Mouse (Mus musculus) intestine, embryonic 14.5 days (tissue): ENCODE measurements around the gene Zyg11a. TPM values are rescaled to one million over a fixed set of nuclear protein-coding genes. Genes with fewer than 3 reads are reported as not detected.
"Not testable (repeated sequence)": the region's sequence is repeated elsewhere in the genome, so short reads cannot be mapped to it uniquely, and the experiment has no call there.

Source experiments
- ATAC-seq: fragments of 200-750 bp; cut with Nextera tagmentation; replicated peaks from 2 replicates; pipeline ENCODE4 v1.8.0; 2017; ENCODE audit warnings: low read depth, moderate number of reproducible peaks, moderate TSS enrichment, moderate library complexity; ENCODE audit not compliant: low FRiP score, low TSS enrichment
- DNase-seq: peaks from one replicate; pipeline ENCODE4 v3.0.0-alpha.2; 2018; ENCODE audit warnings: low spot score
- H3K27ac ChIP-seq: fragments of 300-500 bp; sonication (generic); 2 replicates; pipeline ENCODE4 v1.5.1; 2014; ENCODE audit warnings: low read depth, mild to moderate bottlenecking, control low read depth
- H3K27me3 ChIP-seq: fragments of 300-500 bp; sonication (generic); replicated peaks from 2 replicates; pipeline ENCODE4 v1.6.1; 2014; ENCODE audit warnings: low read length, control low read depth; ENCODE audit not compliant: control insufficient read depth, insufficient read depth
- H3K36me3 ChIP-seq: fragments of 300-500 bp; sonication (generic); 2 replicates; pipeline ENCODE4 v1.6.1; 2014; ENCODE audit warnings: low read length, control low read depth; ENCODE audit not compliant: control insufficient read depth, insufficient read depth
- H3K4me1 ChIP-seq: fragments of 300-500 bp; sonication (generic); replicated peaks from 2 replicates; pipeline ENCODE4 v1.6.1; 2014; ENCODE audit warnings: low read length, control low read depth, mixed read lengths; ENCODE audit not compliant: control insufficient read depth, insufficient read depth
- H3K4me2 ChIP-seq: fragments of 300-500 bp; sonication (generic); 2 replicates; pipeline ENCODE4 v1.6.1; 2014; ENCODE audit warnings: low read length
- H3K4me3 ChIP-seq: fragments of 300-500 bp; sonication (generic); 2 replicates; pipeline ENCODE4 v1.5.1; 2014; ENCODE audit warnings: low read depth, low read length, control low read depth, mixed read lengths
- H3K9ac ChIP-seq: fragments of 300-500 bp; sonication (generic); 2 replicates; pipeline ENCODE4 v1.6.1; 2014; ENCODE audit warnings: mild to moderate bottlenecking, low read length
- H3K9me3 ChIP-seq: fragments of 300-500 bp; sonication (generic); 2 replicates; pipeline ENCODE4 v1.6.1; 2016; ENCODE audit warnings: low read length, control low read depth; ENCODE audit not compliant: control insufficient read depth
- WGBS: fragments of 180-500 bp; shearing (Covaris S2); extraction: QIAGEN DNeasy Blood & Tissue Kit; methylation state at CpG from one replicate; pipeline ENCODE4 v1.1.7; 2014; 5-methylcytosine and 5-hydroxymethylcytosine counted together
- polyA plus RNA-seq: library from polyadenylated mRNA; unstranded; fragments of >200 nt; fragmentation: Nextera tagmentation; extraction: Ambion mirVana; gene quantifications from 2 replicates; pipeline ENCODE4 v1.2.1, GENCODE M21; 2014

Zyg11a gene
- polyA plus RNA-seq, 1 experiment from 2014 or later: 0.12 TPM

- H3K36me3 ChIP-seq: no peaks in the 10 kb centered on the region
- no peak within 1 kb of the TSS for H3K27ac ChIP-seq
- no peaks in the 10 kb centered on the region for H3K9me3 ChIP-seq
- peak within 1 kb of the TSS; percentile 97 for H3K4me2 ChIP-seq
- ATAC-seq (peak; percentile 78), DNase-seq (peak; percentile 86)
- H3K27me3 ChIP-seq: no peaks in the 10 kb centered on the region
- 1% methylated on average over 43 of the region's 43 CpGs for WGBS
- H3K9ac ChIP-seq: peak within 1 kb of the TSS; percentile 64
- H3K4me3 ChIP-seq: peak within 1 kb of the TSS; percentile 69
- H3K4me1 ChIP-seq: no peaks in the 10 kb centered on the region
Observed at GRCm38 (mm10) chr4:108165152-108165895, 52.5 kb downstream of the Zyg11a start, which contains the start of gene Echdc2. Echdc2 (plus strand) TSS chr4:108165437.

GRCm38 (mm10) chr4:108163291-108163690 lies 54.6 kb downstream of the Zyg11a start:
- Histone ChIP-seq H3K4me3 (no peak overlapping the region), H3K9ac (no peak overlapping the region), H3K36me3 (no peaks in the 10 kb centered on the region), H3K9me3 (no peaks in the 10 kb centered on the region), H3K4me2 (no peak overlapping the region), H3K4me1 (no peaks in the 10 kb centered on the region), H3K27ac (no peak overlapping the region), H3K27me3 (no peaks in the 10 kb centered on the region)
- ATAC-seq (no peak), DNase-seq (no peak)
- WGBS: 80% methylated on average over 3 of the region's 3 CpGs

GRCm38 (mm10) chr4:108161936-108162335 lies 55.9 kb downstream of the Zyg11a start:
- 91% methylated on average over 8 of the region's 8 CpGs for WGBS

GRCm38 (mm10) chr4:108155141-108155540 lies 62.7 kb downstream of the Zyg11a start:
- H3K4me2 ChIP-seq, ATAC-seq, H3K27me3 ChIP-seq, DNase-seq, H3K36me3 ChIP-seq, H3K9ac ChIP-seq, H3K4me3 ChIP-seq, H3K4me1 ChIP-seq, H3K27ac ChIP-seq, H3K9me3 ChIP-seq: not testable (repeated sequence)
- 88% methylated on average over 1 of the region's 1 CpGs for WGBS

More at GRCm38 (mm10) chr4:108161936-108162335, 55.9 kb downstream of the Zyg11a start:
- no peak overlapping the region for H3K4me3 ChIP-seq
- DNase-seq: no peak
- no peaks in the 10 kb centered on the region for H3K4me1 ChIP-seq
- H3K4me2 ChIP-seq: no peak overlapping the region
- H3K27ac ChIP-seq: no peak overlapping the region
- H3K9ac ChIP-seq: no peak overlapping the region
- no peaks in the 10 kb centered on the region for H3K36me3 ChIP-seq
- H3K27me3 ChIP-seq: no peaks in the 10 kb centered on the region
- no peaks in the 10 kb centered on the region for H3K9me3 ChIP-seq
- no peak for ATAC-seq

DNA sequence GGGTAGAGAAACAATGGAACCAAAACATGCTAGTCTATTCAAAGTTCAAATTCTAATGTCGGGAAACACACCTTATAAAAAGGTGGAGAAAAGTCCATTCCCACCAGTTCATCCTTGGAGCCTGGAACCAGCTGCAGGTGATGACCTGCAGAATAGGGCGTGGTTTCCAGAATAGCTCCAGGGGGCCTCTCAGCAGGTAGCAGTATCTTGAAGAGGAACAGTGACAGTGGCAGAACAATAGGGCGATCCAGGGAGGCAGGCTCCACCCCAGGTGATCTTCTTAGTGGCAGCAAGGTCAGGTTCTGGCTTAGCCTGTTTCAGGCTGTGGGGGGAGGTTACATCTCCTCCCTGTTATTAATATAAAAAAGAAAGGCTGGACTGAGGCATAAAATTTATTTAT lies 72.3 kb downstream of the Zyg11a start:
- H3K9me3 ChIP-seq, H3K4me3 ChIP-seq, H3K36me3 ChIP-seq, ATAC-seq, H3K27ac ChIP-seq, H3K4me1 ChIP-seq, H3K4me2 ChIP-seq, DNase-seq, H3K27me3 ChIP-seq, H3K9ac ChIP-seq: not testable (repeated sequence)
- WGBS: 43% methylated on average over 3 of the region's 3 CpGs

- DNase-seq (no peak), ATAC-seq (no peak)
- no peaks in the 10 kb centered on the region for H3K27me3 ChIP-seq
- 72% methylated on average over 1 of the region's 1 CpGs for WGBS
- no peak within 1 kb of the TSS for H3K4me3 ChIP-seq
- no peak within 1 kb of the TSS for H3K4me2 ChIP-seq
- no peak within 1 kb of the TSS for H3K9ac ChIP-seq
- H3K27ac ChIP-seq: no peak within 1 kb of the TSS
- no peaks in the 10 kb centered on the region for H3K36me3 ChIP-seq
- no peaks in the 10 kb centered on the region for H3K4me1 ChIP-seq
- peaks cover 3% of the 10 kb centered on the region; the same call in 1 of the 2 replicates for H3K9me3 ChIP-seq
Observed at GRCm38 (mm10) chr4:108144880-108145279, 73.0 kb downstream of the Zyg11a start, which contains the start of gene Scp2. Scp2 (minus strand) TSS chr4:108144998.

DNA sequence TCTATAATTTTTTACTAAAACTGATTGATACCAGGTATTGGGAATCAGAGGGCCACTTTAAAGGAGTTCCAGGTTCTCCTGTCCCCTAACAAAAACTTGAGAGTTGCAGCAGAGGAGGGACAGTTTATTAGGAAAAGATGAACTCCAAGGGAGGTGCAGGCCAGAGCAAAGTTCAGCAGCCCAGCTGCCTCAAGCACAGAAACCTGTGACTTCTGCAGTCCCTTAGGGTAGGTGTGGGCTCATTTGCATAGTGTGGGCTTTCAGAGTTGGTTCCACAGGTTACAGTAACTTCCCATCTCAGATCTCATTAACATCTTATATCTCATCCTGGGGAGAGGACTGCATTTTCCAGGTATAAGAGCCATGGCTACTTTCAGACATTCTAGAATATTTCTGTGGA lies 74.1 kb downstream of the Zyg11a start:
- H3K9ac ChIP-seq: no peak overlapping the region
- no peaks in the 10 kb centered on the region for H3K4me1 ChIP-seq
- no peak overlapping the region for H3K27ac ChIP-seq
- H3K4me3 ChIP-seq: no peak overlapping the region
- H3K36me3 ChIP-seq: no peaks in the 10 kb centered on the region
- no peak for DNase-seq
- H3K27me3 ChIP-seq: no peaks in the 10 kb centered on the region
- ATAC-seq: no peak
- no peak overlapping the region for H3K4me2 ChIP-seq
- peaks cover 3% of the 10 kb centered on the region; the same call in 1 of the 2 replicates for H3K9me3 ChIP-seq

- 74% methylated on average over 2 of the region's 2 CpGs for WGBS
- not testable (repeated sequence) for H3K27me3 ChIP-seq, ATAC-seq, DNase-seq, H3K4me1 ChIP-seq, H3K27ac ChIP-seq, H3K9me3 ChIP-seq, H3K4me2 ChIP-seq, H3K9ac ChIP-seq, H3K36me3 ChIP-seq, H3K4me3 ChIP-seq
Observed at GRCm38 (mm10) chr4:108143178-108143577, 74.7 kb downstream of the Zyg11a start.

- DNase-seq (no peak), ATAC-seq (no peak)
- Histone ChIP-seq H3K4me3 (no peak overlapping the region), H3K4me2 (no peak overlapping the region), H3K27me3 (no peaks in the 10 kb centered on the region), H3K4me1 (no peaks in the 10 kb centered on the region), H3K9ac (no peak overlapping the region), H3K36me3 (no peaks in the 10 kb centered on the region), H3K27ac (no peak overlapping the region), H3K9me3 (no peaks in the 10 kb centered on the region)
- 84% methylated on average over 5 of the region's 5 CpGs for WGBS
Observed at GRCm38 (mm10) chr4:108136938-108137337, 80.9 kb downstream of the Zyg11a start.
